Mouse (Mus musculus): ENCODE results near the gene Mylk4. TPM values are rescaled to one million over a fixed set of nuclear protein-coding genes. Genes with fewer than 3 reads are reported as not detected.

Mylk4 gene
- total RNA-seq (2014; rRNA removed), result 0.47 TPM in 1 of 2 replicates, not detected in the other
- polyA plus RNA-seq (2015; fragmentation: Nextera tagmentation; extraction: Ambion mirVana), result 0.06 and 0.11 TPM in 2 replicates

- DNase-seq (ENCODE audit: low spot score), result no peak
- H3K9me3 ChIP-seq (ENCODE audit: low read length), result no peaks in the 10 kb centered on the region
- H3K4me2 ChIP-seq (ENCODE audit: low read depth, low read length), result no peak within 1 kb of the TSS
- no peak within 1 kb of the TSS for H3K27ac ChIP-seq
- no peak for TF ChIP-seq CTCF (IDR thresholded peaks at IDR 0.05; ENCODE audit: low read depth)
- H3K27me3 ChIP-seq (ENCODE audit: insufficient read depth, low read length), result no peaks in the 10 kb centered on the region
- WGBS, result 86% methylated on average over 8 of the region's 8 CpGs
- H3K9ac ChIP-seq (replicated peaks; ENCODE audit: low read length), result no peak within 1 kb of the TSS
- H3K4me3 ChIP-seq (ENCODE audit: low read length), result no peak within 1 kb of the TSS
- ATAC-seq, result no peak
- H3K36me3 ChIP-seq (ENCODE audit: insufficient read depth, low read length), result no peaks in the 10 kb centered on the region
- no peaks in the 10 kb centered on the region for H3K4me1 ChIP-seq (ENCODE audit: insufficient read depth, low read length)
Measured at GRCm38 (mm10) chr13:32783816-32784215, at the start of gene Mylk4. Mylk4 (minus strand) TSS chr13:32783954.

- H3K4me1 ChIP-seq (ENCODE audit: insufficient read depth, low read length), result no peaks in the 10 kb centered on the region
- no peaks in the 10 kb centered on the region for H3K27me3 ChIP-seq (ENCODE audit: insufficient read depth, low read length)
- H3K4me2 ChIP-seq (ENCODE audit: low read depth, low read length), result no peak overlapping the region
- DNase-seq (ENCODE audit: low spot score), result no peak
- no peak overlapping the region for H3K27ac ChIP-seq
- no peaks in the 10 kb centered on the region for H3K9me3 ChIP-seq (ENCODE audit: low read length)
- no peak overlapping the region for H3K4me3 ChIP-seq (ENCODE audit: low read length)
- no peak overlapping the region for H3K9ac ChIP-seq (replicated peaks; ENCODE audit: low read length)
- TF ChIP-seq CTCF (IDR thresholded peaks at IDR 0.05; ENCODE audit: low read depth), result no peak
- H3K36me3 ChIP-seq (ENCODE audit: insufficient read depth, low read length), result no peaks in the 10 kb centered on the region
- peak; percentile 40; the same call in 1 of the 2 replicates for ATAC-seq
- WGBS, result 73% methylated on average over 6 of the region's 6 CpGs
Measured at GRCm38 (mm10) chr13:32833237-32833636, 49.5 kb upstream of the Mylk4 start.

- H3K36me3 ChIP-seq (ENCODE audit: insufficient read depth, low read length), result no peaks in the 10 kb centered on the region
- no peak overlapping the region for H3K4me2 ChIP-seq (ENCODE audit: low read depth, low read length)
- H3K27me3 ChIP-seq (ENCODE audit: insufficient read depth, low read length), result no peaks in the 10 kb centered on the region
- 59% methylated on average over 3 of the region's 3 CpGs for WGBS
- H3K4me1 ChIP-seq (ENCODE audit: insufficient read depth, low read length), result no peaks in the 10 kb centered on the region
- ATAC-seq (no peak), DNase-seq (ENCODE audit: low spot score) (no peak)
- TF ChIP-seq CTCF (IDR thresholded peaks at IDR 0.05; ENCODE audit: low read depth), result no peak
- no peaks in the 10 kb centered on the region for H3K9me3 ChIP-seq (ENCODE audit: low read length)
- H3K9ac ChIP-seq (replicated peaks; ENCODE audit: low read length), result no peak overlapping the region
- no peak overlapping the region for H3K4me3 ChIP-seq (ENCODE audit: low read length)
- no peak overlapping the region for H3K27ac ChIP-seq
Measured at GRCm38 (mm10) chr13:32832776-32833175, 49.0 kb upstream of the Mylk4 start.

DNA sequence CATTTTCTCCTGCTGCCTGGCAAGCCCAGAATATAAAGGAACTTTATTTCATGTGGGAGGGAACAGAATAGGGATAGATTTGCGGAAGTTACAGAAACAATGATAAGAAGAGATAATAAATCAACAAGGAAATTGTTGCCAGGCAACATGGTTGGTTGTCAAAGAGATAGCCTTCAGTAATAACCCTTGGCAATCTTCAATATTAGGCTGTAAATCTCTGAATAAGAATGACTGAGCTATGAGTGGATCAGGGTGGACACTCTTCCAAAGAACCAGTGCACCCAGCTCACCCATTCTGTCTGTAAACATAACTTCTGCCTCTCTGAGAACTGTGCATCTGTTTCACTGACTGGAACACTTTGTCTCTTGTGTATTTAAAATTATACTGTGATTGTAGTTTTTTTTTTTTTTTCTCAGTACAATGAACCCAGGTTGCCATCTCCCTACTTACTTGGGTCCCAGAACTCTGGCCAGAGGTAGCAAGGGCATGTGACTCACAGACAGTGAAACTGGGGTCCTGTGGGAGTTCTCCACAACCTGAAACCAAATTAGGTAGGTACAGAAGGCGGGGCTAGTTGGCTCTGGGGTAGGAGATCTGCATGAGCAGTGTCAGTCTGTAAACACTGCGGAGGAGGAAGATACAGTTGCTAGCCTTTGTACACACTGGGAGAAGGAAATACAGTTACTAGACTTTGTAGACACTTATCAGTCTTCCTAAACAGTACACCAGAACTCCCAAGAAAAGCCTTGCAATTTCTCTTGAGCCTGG lies 47.9 kb upstream of the Mylk4 start:
- Histone ChIP-seq H3K4me1 (ENCODE audit: insufficient read depth, low read length) (no peaks in the 10 kb centered on the region), H3K27me3 (ENCODE audit: insufficient read depth, low read length) (no peaks in the 10 kb centered on the region), H3K4me3 (ENCODE audit: low read length) (no peak overlapping the region), H3K9ac (replicated peaks; ENCODE audit: low read length) (no peak overlapping the region), H3K27ac (no peak overlapping the region), H3K4me2 (ENCODE audit: low read depth, low read length) (no peak overlapping the region), H3K9me3 (ENCODE audit: low read length) (no peaks in the 10 kb centered on the region), H3K36me3 (ENCODE audit: insufficient read depth, low read length) (no peaks in the 10 kb centered on the region)
- no peak for TF ChIP-seq CTCF (IDR thresholded peaks at IDR 0.05; ENCODE audit: low read depth)
- no peak for ATAC-seq
- no peak for DNase-seq (ENCODE audit: low spot score)
- WGBS, result 83% methylated on average over 3 of the region's 3 CpGs

GRCm38 (mm10) chr13:32828886-32829285 lies 45.1 kb upstream of the Mylk4 start:
- no peak overlapping the region for H3K9ac ChIP-seq (replicated peaks; ENCODE audit: low read length)
- DNase-seq (ENCODE audit: low spot score) (no peak), ATAC-seq (no peak)
- no peaks in the 10 kb centered on the region for H3K27me3 ChIP-seq (ENCODE audit: insufficient read depth, low read length)
- no peak overlapping the region for H3K4me3 ChIP-seq (ENCODE audit: low read length)
- H3K4me2 ChIP-seq (ENCODE audit: low read depth, low read length), result no peak overlapping the region
- 91% methylated on average over 4 of the region's 4 CpGs for WGBS
- no peaks in the 10 kb centered on the region for H3K9me3 ChIP-seq (ENCODE audit: low read length)
- H3K27ac ChIP-seq, result no peak overlapping the region
- H3K36me3 ChIP-seq (ENCODE audit: insufficient read depth, low read length), result no peaks in the 10 kb centered on the region
- H3K4me1 ChIP-seq (ENCODE audit: insufficient read depth, low read length), result no peaks in the 10 kb centered on the region
- no peak for TF ChIP-seq CTCF (IDR thresholded peaks at IDR 0.05; ENCODE audit: low read depth)

- DNase-seq (ENCODE audit: low spot score) (peak; percentile 65), ATAC-seq (peak; percentile 39; the same call in 1 of the 2 replicates)
- no peak overlapping the region for H3K4me2 ChIP-seq (ENCODE audit: low read depth, low read length)
- peak; percentile 76 for TF ChIP-seq CTCF (IDR thresholded peaks at IDR 0.05; ENCODE audit: low read depth)
- H3K36me3 ChIP-seq (ENCODE audit: insufficient read depth, low read length), result no peaks in the 10 kb centered on the region
- H3K9me3 ChIP-seq (ENCODE audit: low read length), result no peaks in the 10 kb centered on the region
- no peaks in the 10 kb centered on the region for H3K27me3 ChIP-seq (ENCODE audit: insufficient read depth, low read length)
- no peak overlapping the region for H3K27ac ChIP-seq
- WGBS, result 54% methylated on average over 4 of the region's 4 CpGs
- H3K4me1 ChIP-seq (ENCODE audit: insufficient read depth, low read length), result no peaks in the 10 kb centered on the region
- H3K4me3 ChIP-seq (ENCODE audit: low read length), result no peak overlapping the region
- no peak overlapping the region for H3K9ac ChIP-seq (replicated peaks; ENCODE audit: low read length)
Measured at GRCm38 (mm10) chr13:32827951-32828350, 44.2 kb upstream of the Mylk4 start.

All from hindbrain, postnatal 0 days (tissue).